Mouse (Mus musculus) frontal cortex, postnatal 14 days (tissue): ENCODE measurements around the gene Irf3.
A peak's percentile ranks its signal among the peaks of the same experiment; 100 is the strongest.

ENCODE experiments used
- DNase-seq, 2 experiments: peaks; one replicate each; pipeline ENCODE4 v3.0.0; 2022; ENCODE audit warnings: low spot score in 2 of 2

Irf3 gene

DNA sequence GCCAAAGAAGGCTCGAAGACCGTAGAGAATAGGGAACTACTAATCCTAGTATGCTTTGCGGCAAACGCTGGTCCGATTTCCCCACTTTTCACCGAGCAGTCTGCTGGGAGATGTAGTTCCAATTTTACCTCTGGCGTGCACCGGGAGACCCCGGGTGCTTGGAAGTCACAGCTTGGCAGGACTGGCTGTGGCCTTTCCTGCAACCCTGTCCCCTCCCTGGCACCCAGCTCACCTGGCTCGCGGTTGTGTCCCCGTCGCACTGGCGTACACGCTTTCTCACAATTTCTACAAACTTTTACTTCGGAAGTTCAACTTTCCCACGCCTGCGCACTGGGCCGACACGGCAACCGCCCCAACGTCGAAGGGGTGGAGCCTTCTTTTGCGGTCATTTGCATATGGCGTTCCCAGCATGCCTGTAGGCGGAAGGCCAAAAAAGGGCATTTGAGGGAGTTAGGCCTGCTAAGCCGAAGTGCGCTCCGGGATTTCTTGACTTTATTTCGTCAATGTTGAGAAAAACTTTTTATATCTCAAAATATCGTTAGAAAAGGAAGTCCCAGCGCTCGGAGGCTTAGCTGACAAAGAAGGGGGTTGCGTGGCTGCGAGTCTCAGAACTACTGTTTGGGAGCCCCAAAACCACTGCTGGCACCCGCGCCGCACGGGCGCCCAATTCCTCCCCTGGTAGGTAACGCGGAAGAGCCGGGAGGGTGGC lies at the start of gene Irf3:
Irf3 (plus strand) TSS at position 418 of the 709 bp plus-strand sequence.
- peak; percentile 93 to 95 for DNase-seq

- DNase-seq, result no peak
Observed at GRCm38 (mm10) chr7:44949922-44950321, 47.5 kb upstream of the Irf3 start.

DNA sequence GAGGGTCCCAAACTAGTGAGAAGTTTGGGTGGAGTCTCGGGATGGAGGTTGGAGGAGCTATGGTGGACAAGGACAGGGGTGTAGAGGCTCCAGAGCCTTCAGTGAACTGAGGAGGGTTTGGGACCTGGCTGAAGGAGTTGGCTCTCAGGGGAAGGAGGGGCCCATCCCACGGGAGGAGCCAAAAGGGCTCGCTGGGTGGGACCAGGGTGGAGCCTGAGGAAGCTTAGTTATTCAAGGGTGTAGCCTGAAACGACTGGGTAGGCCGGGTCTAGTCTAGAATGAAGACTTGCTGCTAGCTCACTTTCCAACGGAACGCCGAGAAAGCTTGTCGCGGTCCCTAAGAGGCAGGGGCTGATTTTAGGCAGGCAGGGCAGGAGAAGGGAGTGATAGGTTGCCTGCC lies 45.5 kb upstream of the Irf3 start:
- DNase-seq, result no peak

DNA sequence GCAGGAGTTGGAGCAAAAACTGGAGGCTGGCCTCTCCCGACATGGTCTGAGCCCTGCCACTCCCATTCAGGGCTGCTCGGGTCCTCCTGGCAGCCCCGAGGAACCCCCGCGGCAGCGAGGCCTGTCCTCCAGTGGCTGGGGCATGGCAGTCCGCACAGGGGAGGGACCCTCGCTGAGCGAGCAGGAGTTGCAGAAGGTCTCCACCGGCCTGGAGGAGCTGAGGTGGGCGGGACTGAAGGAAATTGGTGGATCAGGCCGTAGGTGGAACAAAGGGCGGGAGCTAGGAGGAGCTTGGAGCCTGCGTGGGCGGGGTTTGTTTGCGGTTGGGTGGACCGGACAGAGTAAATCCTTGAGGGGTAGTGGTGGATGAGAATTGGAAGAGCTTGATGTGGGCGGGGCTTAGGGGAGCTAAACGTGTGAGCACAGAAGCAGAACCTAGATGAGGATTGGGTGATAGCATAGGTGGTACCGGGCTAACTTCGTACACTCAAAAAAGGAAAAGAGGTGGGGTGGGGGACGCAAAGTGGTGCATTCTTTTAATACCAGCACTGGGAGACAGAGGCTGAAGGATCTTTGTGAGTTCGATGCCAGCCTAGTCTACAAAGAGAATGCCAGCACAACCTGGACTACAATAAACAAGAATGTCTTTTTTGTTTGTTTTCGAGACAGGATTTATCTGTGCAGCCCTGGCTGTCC lies 44.7 kb upstream of the Irf3 start:
- DNase-seq, result peak; percentile 79 to 80

- no peak for DNase-seq
Observed at GRCm38 (mm10) chr7:44953561-44953960, 43.9 kb upstream of the Irf3 start.

- DNase-seq, result no peak
Observed at GRCm38 (mm10) chr7:44954091-44954885, 43.2 kb upstream of the Irf3 start.

DNA sequence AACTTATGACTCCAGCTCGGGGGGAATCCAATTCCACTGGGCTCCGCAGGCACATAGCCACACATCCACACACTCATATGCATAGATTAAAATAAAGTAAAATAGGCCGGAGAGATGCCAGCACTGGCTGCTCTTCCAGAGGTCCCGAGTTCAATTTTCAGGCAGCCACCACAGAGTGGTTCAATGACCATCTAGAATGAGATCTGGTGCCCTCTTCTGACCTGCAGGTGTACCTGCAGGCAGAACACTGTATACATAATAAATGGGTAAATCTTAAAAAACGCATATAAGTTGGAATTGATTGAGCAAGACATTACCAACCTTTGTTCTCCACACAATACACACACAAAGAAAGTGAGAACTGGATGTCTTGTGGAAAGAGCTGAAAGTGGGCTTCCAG lies 41.8 kb upstream of the Irf3 start:
- DNase-seq, result no peak

GRCm38 (mm10) chr7:44956266-44956665 lies 41.2 kb upstream of the Irf3 start:
- DNase-seq, result no peak

DNA sequence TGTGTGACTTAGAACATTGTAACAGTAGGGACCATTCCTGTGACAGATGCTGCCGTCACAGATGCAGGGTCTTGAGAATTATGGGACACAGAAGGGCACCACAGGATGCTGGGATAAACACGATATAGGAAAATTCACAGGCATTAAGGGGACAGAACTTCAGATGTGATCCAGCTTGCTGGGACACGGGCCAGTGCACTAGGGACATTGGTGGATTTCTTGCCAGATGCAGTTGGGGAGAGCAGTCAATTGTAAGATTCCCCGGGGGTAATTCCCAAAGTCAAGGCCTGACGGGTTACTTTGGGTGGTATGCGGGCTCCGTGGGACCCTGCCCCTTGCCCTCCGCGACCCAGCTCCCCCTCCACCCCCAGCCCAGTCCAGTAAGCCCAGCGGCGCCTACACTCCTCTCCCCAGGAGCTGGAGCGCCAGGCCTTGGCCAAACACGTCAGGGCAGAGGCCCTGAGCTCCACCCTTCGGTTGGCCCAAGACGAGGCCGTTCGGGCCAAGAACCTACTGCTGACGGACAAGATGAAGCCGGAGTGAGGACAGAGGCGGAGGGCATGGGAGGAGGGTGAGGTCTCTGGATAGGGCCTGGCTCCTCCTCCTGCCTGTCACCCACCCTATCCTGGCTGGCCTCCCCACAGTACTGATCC lies 40.1 kb upstream of the Irf3 start:
- no peak for DNase-seq

- DNase-seq, result no peak
Observed at GRCm38 (mm10) chr7:44958208-44958607, 39.2 kb upstream of the Irf3 start.

DNA sequence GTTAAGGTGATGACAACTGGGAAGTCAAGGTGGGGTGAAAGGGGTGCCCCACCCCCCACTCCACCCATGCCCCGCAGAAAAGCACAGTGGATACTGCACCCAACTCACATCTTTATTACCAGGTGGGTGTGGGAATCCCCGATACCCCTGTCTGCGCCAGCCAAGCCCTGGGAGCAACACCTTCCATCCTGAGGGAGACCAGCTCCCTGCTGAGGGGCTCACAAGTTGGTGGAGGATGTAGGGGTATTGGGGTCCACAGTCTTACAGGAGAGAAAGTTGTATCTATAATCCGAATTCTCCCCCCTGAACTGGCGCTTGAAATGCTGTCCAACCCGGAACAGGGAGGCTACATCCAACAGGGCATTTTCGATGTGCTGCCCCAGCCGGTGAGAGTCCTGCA lies 38.2 kb upstream of the Irf3 start:
- no peak for DNase-seq

- no peak for DNase-seq
Observed at GRCm38 (mm10) chr7:44959874-44960511, 37.5 kb upstream of the Irf3 start.

DNA sequence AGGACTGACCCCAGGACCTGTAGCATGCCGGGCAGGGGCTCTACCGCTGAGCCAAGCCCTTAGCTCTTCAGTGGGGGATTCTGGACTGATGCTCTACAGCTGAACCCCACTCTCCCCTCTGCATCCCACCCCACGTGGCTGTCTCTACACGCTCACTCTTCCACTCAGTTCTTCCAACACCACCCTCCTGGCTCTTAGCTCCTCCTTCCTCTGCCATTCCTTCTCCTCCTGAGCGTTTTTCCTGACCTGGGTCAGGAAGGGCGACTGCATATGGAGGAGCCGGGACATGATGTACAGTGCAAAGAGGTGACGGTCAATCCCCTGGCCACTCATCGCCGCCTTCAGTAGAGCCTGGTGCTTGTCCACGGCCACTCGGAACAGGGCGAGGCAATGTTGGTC lies 36.9 kb upstream of the Irf3 start:
- DNase-seq, result no peak

DNA sequence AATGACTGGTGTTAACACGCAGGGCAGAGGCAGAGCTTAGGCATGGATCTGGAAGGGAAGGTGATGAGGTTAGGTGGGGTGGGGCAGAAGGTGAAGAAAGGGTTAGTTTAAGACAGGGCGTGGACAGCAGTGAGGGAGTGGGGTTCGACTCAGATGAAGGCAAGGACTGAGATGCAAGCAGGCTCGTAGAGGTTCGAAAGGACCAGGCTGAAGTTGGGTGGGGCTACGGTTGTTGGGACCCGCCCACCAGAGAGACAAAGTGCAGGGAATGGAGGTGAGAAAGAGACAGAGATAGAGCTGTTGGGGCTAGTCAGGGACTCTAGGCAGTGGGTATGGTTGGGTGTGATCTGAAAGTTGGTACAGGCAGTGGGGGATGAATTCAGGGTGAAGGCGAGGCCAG lies 35.1 kb upstream of the Irf3 start:
- DNase-seq, result no peak

GRCm38 (mm10) chr7:44962831-44963230 lies 34.6 kb upstream of the Irf3 start:
- no peak for DNase-seq

DNA sequence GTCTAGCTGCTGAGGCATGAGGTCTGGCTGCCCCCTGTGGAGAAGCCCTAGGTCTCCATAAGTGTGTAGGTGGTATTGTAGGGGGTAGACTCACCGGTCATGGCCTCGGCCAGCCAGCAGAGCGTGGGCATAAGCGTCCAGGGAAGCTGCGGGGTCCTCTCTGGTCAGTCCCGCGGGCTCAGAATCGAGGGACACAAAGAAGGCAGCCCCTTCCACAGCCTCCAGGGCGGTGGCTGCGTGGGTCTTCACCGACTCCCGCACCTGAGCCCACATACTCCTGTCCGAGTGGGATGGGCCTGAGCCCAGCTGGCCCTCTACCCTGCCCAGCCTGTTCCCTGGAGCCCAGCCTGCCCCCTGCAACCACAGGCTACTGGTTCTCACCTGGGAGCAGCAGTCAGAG lies 32.5 kb upstream of the Irf3 start:
- no peak for DNase-seq

DNA sequence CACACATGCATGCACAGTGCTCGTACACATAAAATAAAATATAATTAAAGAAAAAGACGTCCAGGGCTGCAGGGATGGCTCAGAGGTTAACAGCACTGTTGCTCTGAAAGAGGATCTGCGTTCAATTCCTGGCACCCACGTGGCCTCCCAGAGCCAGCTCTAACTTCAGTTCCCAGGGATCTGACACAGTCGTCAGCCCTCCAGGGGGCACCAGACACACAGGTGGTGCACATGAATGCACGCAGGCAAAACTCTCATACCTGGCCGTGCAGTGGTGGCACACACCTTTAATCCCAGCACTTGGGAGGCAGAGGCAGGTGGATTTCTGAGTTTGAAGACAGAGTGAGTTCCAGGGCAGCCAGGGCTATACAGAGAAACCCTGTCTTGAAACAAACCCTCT lies 31.5 kb upstream of the Irf3 start:
- no peak for DNase-seq

DNA sequence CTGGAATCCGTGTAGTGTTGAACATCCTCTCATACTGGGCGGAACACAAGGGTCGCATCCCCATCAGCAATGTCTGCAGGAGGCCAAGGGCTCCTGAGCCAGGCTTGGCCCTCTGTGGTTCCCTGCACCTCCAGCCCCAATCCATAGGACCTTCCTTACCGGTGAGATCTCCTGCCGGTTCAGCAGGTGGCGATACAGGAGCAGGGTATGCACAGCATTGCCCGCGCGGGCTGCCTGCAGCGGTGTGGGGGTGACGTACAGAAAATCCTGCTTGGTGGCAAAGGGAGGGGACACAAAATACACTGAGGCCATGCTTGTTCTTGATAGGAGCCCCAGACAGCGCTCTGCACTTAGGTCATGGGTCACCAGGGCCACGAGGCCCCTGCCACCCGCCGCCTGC lies 30.8 kb upstream of the Irf3 start:
- DNase-seq, result no peak

- DNase-seq, result peak; percentile 75 to 81
Observed at GRCm38 (mm10) chr7:44970231-44970691, 27.2 kb upstream of the Irf3 start.

- DNase-seq, result no peak
Observed at GRCm38 (mm10) chr7:44971142-44971541, 26.3 kb upstream of the Irf3 start.

GRCm38 (mm10) chr7:44973415-44974130 lies 23.9 kb upstream of the Irf3 start:
- DNase-seq, result no peak
